Comparison of ENCODE assay signal across 10 mouse cellular contexts in genomic region chr8:11385272-11385905, GRCm38 (mm10).
DNase-seq lines count a peak whose midpoint lies in the region; ATAC-seq and TF ChIP-seq lines count a peak whose summit lies in the region.
"Had no signal": no experiment of that assay in that cellular context is flagged by ENCODE, and none has a peak within 500 bp of the region (broad histone marks: within the 10 kb centered on the region; RNA-seq: fewer than 3 reads in every experiment).

No protein-coding gene starts in this region.

- no peak overlapping the region for H3K4me3 ChIP-seq in hindbrain, postnatal 0 days (ENCODE audit: low read length)
- no peak overlapping the region for H3K4me3 ChIP-seq in hindbrain, embryonic 16.5 days (ENCODE audit: low read length)
- H3K4me3 ChIP-seq in limb, embryonic 14.5 days (replicated peaks; ENCODE audit: low read length) = no peak overlapping the region
- H3K4me3 ChIP-seq: hindbrain, embryonic 13.5 days had no signal

- no peaks in the 10 kb centered on the region for H3K9me3 ChIP-seq in hindbrain, postnatal 0 days (ENCODE audit: low read length)
- no peaks in the 10 kb centered on the region for H3K9me3 ChIP-seq in hindbrain, embryonic 16.5 days (ENCODE audit: control insufficient read depth, low read length)
- H3K9me3 ChIP-seq in limb, embryonic 14.5 days (ENCODE audit: control insufficient read depth, low read length) = no peaks in the 10 kb centered on the region
- H3K9me3 ChIP-seq: hindbrain, embryonic 13.5 days had no signal

- WGBS in hindbrain, postnatal 0 days = 60% methylated on average over 9 of the region's 9 CpGs
- 64% methylated on average over 9 of the region's 9 CpGs for WGBS in hindbrain, embryonic 16.5 days
- WGBS in limb, embryonic 14.5 days = 61% methylated on average over 9 of the region's 9 CpGs

- TF ChIP-seq POLR2A in limb, embryonic 14.5 days (IDR thresholded peaks at IDR 0.05; ENCODE audit: borderline replicate concordance, extremely low read depth, insufficient read depth, insufficient read length) = no peak

- H3K4me2 ChIP-seq in hindbrain, postnatal 0 days (ENCODE audit: low read depth, low read length) = no peak overlapping the region
- H3K4me2 ChIP-seq in hindbrain, embryonic 16.5 days (ENCODE audit: low read length) = no peak overlapping the region
- no peak overlapping the region for H3K4me2 ChIP-seq in limb, embryonic 14.5 days (replicated peaks; ENCODE audit: low read depth, low read length, severe bottlenecking)
- H3K4me2 ChIP-seq: hindbrain, embryonic 13.5 days had no signal

- intact Hi-C loops in left cerebral cortex, postnatal 10 days (cut with DNase I) = no loop called here

- H3K4me1 ChIP-seq in hindbrain, postnatal 0 days (ENCODE audit: insufficient read depth, low read length) = peaks cover 21% of the 10 kb centered on the region
- H3K4me1 ChIP-seq in hindbrain, embryonic 16.5 days (ENCODE audit: control insufficient read depth, insufficient read depth, low read depth, low read length) = peaks cover 13% of the 10 kb centered on the region
- peaks cover 24% of the 10 kb centered on the region for H3K4me1 ChIP-seq in limb, embryonic 14.5 days (ENCODE audit: control insufficient read depth, insufficient read depth, low read length)

- no peak for DNase-seq in hindbrain, postnatal 0 days (ENCODE audit: low spot score)
- DNase-seq in ES-CJ7 (ENCODE audit: low read depth, low spot score) = peak; percentile 65
- peak; percentile 68 for DNase-seq in brain, adult 2 months (ENCODE audit: low read depth, low spot score)
- DNase-seq in limb, embryonic 14.5 days (ENCODE audit: low spot score) = peak; percentile 57
- DNase-seq in cerebellum, postnatal 4 days (ENCODE audit: low spot score in 2 of 2) = no peak
- no peak for DNase-seq in left cerebral cortex, postnatal 10 days (ENCODE audit: extremely low spot score in 1 of 2, low spot score in 2 of 2)
- DNase-seq: cerebellum, postnatal 25 days had no signal

- H3K27me3 ChIP-seq in hindbrain, postnatal 0 days (ENCODE audit: insufficient read depth, low read length) = no peaks in the 10 kb centered on the region
- no peaks in the 10 kb centered on the region for H3K27me3 ChIP-seq in hindbrain, embryonic 16.5 days (replicated peaks; ENCODE audit: control insufficient read depth, insufficient read depth, low read length)
- no peaks in the 10 kb centered on the region for H3K27me3 ChIP-seq in limb, embryonic 14.5 days (ENCODE audit: control insufficient read depth, insufficient read depth, low read length)

- no peaks in the 10 kb centered on the region for H3K36me3 ChIP-seq in hindbrain, postnatal 0 days (ENCODE audit: insufficient read depth, low read length)
- no peaks in the 10 kb centered on the region for H3K36me3 ChIP-seq in hindbrain, embryonic 16.5 days (ENCODE audit: control insufficient read depth, insufficient read depth, low read length)
- no peaks in the 10 kb centered on the region for H3K36me3 ChIP-seq in limb, embryonic 14.5 days (ENCODE audit: control insufficient read depth, insufficient read depth, low read length)
- H3K36me3 ChIP-seq: hindbrain, embryonic 13.5 days had no signal

- no peak overlapping the region for H3K27ac ChIP-seq in hindbrain, postnatal 0 days
- H3K27ac ChIP-seq in hindbrain, embryonic 16.5 days (ENCODE audit: low read depth, low read length) = no peak overlapping the region
- no peak overlapping the region for H3K27ac ChIP-seq in limb, embryonic 14.5 days (replicated peaks; ENCODE audit: low read depth, low read length)
- H3K27ac ChIP-seq: hindbrain, embryonic 13.5 days; liver, embryonic 14.5 days had no signal

- no peak for ATAC-seq in hindbrain, postnatal 0 days
- ATAC-seq in hindbrain, embryonic 16.5 days = no peak
- no peak for ATAC-seq in limb, embryonic 14.5 days (ENCODE audit: low FRiP score, low read depth)

- TF ChIP-seq CTCF in hindbrain, postnatal 0 days (IDR thresholded peaks at IDR 0.05; ENCODE audit: low read depth) = peak; percentile 0; the same call in 1 of the 2 replicates

- no peak overlapping the region for H3K9ac ChIP-seq in hindbrain, postnatal 0 days (replicated peaks; ENCODE audit: low read length)
- no peak overlapping the region for H3K9ac ChIP-seq in hindbrain, embryonic 16.5 days (ENCODE audit: low read depth, low read length)
- no peak overlapping the region for H3K9ac ChIP-seq in limb, embryonic 14.5 days (ENCODE audit: low read depth, low read length, severe bottlenecking)
- H3K9ac ChIP-seq: hindbrain, embryonic 13.5 days; liver, embryonic 14.5 days had no signal

Comparison
In these comparisons a context has a peak if more than half of its experiments do, and no peak if none do; other contexts are left out.
1. DNase-seq: peak in ES-CJ7 (single experiment), brain, adult 2 months (single experiment) and limb, embryonic 14.5 days (single experiment); none in hindbrain, postnatal 0 days (single experiment), cerebellum, postnatal 4 days (0 of 2) and left cerebral cortex, postnatal 10 days (0 of 2).